Mouse (Mus musculus) heart, embryonic 14.5 days (tissue): Measurements from ENCODE around the gene Traf7. TPM values are rescaled to one million over a fixed set of nuclear protein-coding genes. Genes with fewer than 3 reads are reported as not detected.

Experiments
- ATAC-seq: fragments of 200-750 bp; cut with Nextera tagmentation; 2 replicates; pipeline ENCODE4 v1.8.0; 2017; ENCODE audit warnings: low read depth, moderate TSS enrichment; ENCODE audit not compliant: insufficient number of reproducible peaks, insufficient read depth, low FRiP score
- H3K27ac ChIP-seq, 2 experiments: fragments of 200-500 bp in 1 of 2; fragments of 300-500 bp in 1 of 2; sonication (generic) in 1 of 2; replicated peaks in 1 of 2; 2 replicates each; pipeline ENCODE4 v1.5.1; 2012 to 2014; ENCODE audit warnings: low read depth in 2 of 2, low read length in 2 of 2, control low read depth in 1 of 2, mild to moderate bottlenecking in 1 of 2, mixed read lengths in 1 of 2; ENCODE audit not compliant: control insufficient read depth in 1 of 2, insufficient read depth in 1 of 2
- H3K27me3 ChIP-seq: fragments of 300-500 bp; sonication (generic); 2 replicates; pipeline ENCODE4 v1.6.1; 2014; ENCODE audit warnings: mild to moderate bottlenecking, low read length, control low read depth; ENCODE audit not compliant: control insufficient read depth, insufficient read depth
- H3K36me3 ChIP-seq: fragments of 300-500 bp; sonication (generic); 2 replicates; pipeline ENCODE4 v1.6.1; 2014; ENCODE audit warnings: mild to moderate bottlenecking, control low read depth, low read length, mixed read lengths; ENCODE audit not compliant: control insufficient read depth, insufficient read depth
- H3K4me1 ChIP-seq, 2 experiments: fragments of 200-500 bp in 1 of 2; fragments of 300-500 bp in 1 of 2; sonication (generic) in 1 of 2; 2 replicates each; pipeline ENCODE4 v1.6.1; 2012 to 2014; ENCODE audit warnings: low read length in 2 of 2, control low read depth in 1 of 2, mixed read lengths in 1 of 2; ENCODE audit not compliant: control insufficient read depth in 2 of 2, insufficient read depth in 2 of 2
- H3K4me2 ChIP-seq: fragments of 300-500 bp; sonication (generic); 2 replicates; pipeline ENCODE4 v1.6.1; 2014; ENCODE audit warnings: mild to moderate bottlenecking, low read length
- H3K4me3 ChIP-seq, 2 experiments: fragments of 200-500 bp in 1 of 2; fragments of 300-500 bp in 1 of 2; sonication (generic) in 1 of 2; 2 replicates each; pipeline ENCODE4 v1.5.1; 2012 to 2014; ENCODE audit warnings: low read length in 2 of 2, mild to moderate bottlenecking in 2 of 2, control low read depth in 1 of 2, low read depth in 1 of 2, moderate library complexity in 1 of 2; ENCODE audit not compliant: control insufficient read depth in 1 of 2, insufficient read depth in 1 of 2
- H3K9ac ChIP-seq: fragments of 300-500 bp; sonication (generic); 2 replicates; pipeline ENCODE4 v1.6.1; 2014; ENCODE audit warnings: mild to moderate bottlenecking, low read length
- H3K9me3 ChIP-seq: fragments of 300-500 bp; sonication (generic); 2 replicates; pipeline ENCODE4 v1.6.1; 2016; ENCODE audit warnings: low read length, control low read depth; ENCODE audit not compliant: control insufficient read depth
- WGBS: fragments of 180-500 bp; shearing (Covaris S2); extraction: QIAGEN DNeasy Blood & Tissue Kit; methylation state at CpG from one replicate; pipeline ENCODE4 v1.1.7; 2014; 5-methylcytosine and 5-hydroxymethylcytosine counted together
- polyA plus RNA-seq: library from polyadenylated mRNA; unstranded; fragments of >200 nt; fragmentation: Nextera tagmentation; extraction: Ambion mirVana; gene quantifications from 2 replicates; pipeline ENCODE4 v1.2.1, GENCODE M21; 2014

Gene Traf7
- polyA plus RNA-seq, 1 experiment from 2014 or later = 68.8 TPM

GRCm38 (mm10) chr17:24532045-24532444 is 4.3 kb upstream of the Traf7 start:
- Histone ChIP-seq H3K4me2 (no peak overlapping the region), H3K27me3 (no peaks in the 10 kb centered on the region), H3K27ac (no peak overlapping the region), H3K4me1 (peaks cover 17 to 32% of the 10 kb centered on the region in 2 experiments), H3K9me3 (no peaks in the 10 kb centered on the region), H3K9ac (no peak overlapping the region), H3K36me3 (peaks cover 21% of the 10 kb centered on the region), H3K4me3 (no peak overlapping the region)
- WGBS = 76% methylated on average over 7 of the region's 7 CpGs
- no peak for ATAC-seq

GRCm38 (mm10) chr17:24531064-24531463 is 3.3 kb upstream of the Traf7 start:
- H3K9ac ChIP-seq = no peak overlapping the region
- no peaks in the 10 kb centered on the region for H3K27me3 ChIP-seq
- H3K4me3 ChIP-seq = no peak overlapping the region
- no peak overlapping the region for H3K27ac ChIP-seq
- peaks cover 20 to 38% of the 10 kb centered on the region in 2 experiments for H3K4me1 ChIP-seq
- no peak for ATAC-seq
- no peak overlapping the region for H3K4me2 ChIP-seq
- peaks cover 21% of the 10 kb centered on the region for H3K36me3 ChIP-seq
- WGBS = 69% methylated on average over 3 of the region's 3 CpGs
- H3K9me3 ChIP-seq = no peaks in the 10 kb centered on the region

GRCm38 (mm10) chr17:24530361-24531050 is 2.8 kb upstream of the Traf7 start:
- Histone ChIP-seq H3K27me3 (no peaks in the 10 kb centered on the region), H3K4me2 (peak overlapping the region; percentile 97; the same call in 1 of the 2 replicates), H3K36me3 (peaks cover 21% of the 10 kb centered on the region), H3K9me3 (no peaks in the 10 kb centered on the region), H3K9ac (peak overlapping the region; percentile 88), H3K4me3 (no peak overlapping the region), H3K4me1 (peaks cover 21 to 40% of the 10 kb centered on the region in 2 experiments), H3K27ac (no peak overlapping the region)
- WGBS = 42% methylated on average over 8 of the region's 8 CpGs
- no peak for ATAC-seq

GRCm38 (mm10) chr17:24529883-24530282 is 2.1 kb upstream of the Traf7 start:
- no peaks in the 10 kb centered on the region for H3K9me3 ChIP-seq
- H3K4me3 ChIP-seq = peak overlapping the region in 1 of 2 experiments; percentile 71; a peak in 1 of 4 replicates
- H3K36me3 ChIP-seq = peaks cover 21% of the 10 kb centered on the region
- no peak for ATAC-seq
- H3K4me1 ChIP-seq = peaks cover 25 to 46% of the 10 kb centered on the region in 2 experiments
- peak overlapping the region; percentile 88 for H3K9ac ChIP-seq
- H3K27ac ChIP-seq = no peak overlapping the region
- H3K27me3 ChIP-seq = no peaks in the 10 kb centered on the region
- 33% methylated on average over 5 of the region's 5 CpGs for WGBS
- H3K4me2 ChIP-seq = peak overlapping the region; percentile 97

GRCm38 (mm10) chr17:24529007-24529451 is 1.3 kb upstream of the Traf7 start:
- peak overlapping the region; percentile 28 to 80; a peak in 2 of 4 replicates for H3K27ac ChIP-seq
- no peaks in the 10 kb centered on the region for H3K27me3 ChIP-seq
- H3K36me3 ChIP-seq = peaks cover 21% of the 10 kb centered on the region
- H3K4me3 ChIP-seq = peak overlapping the region; percentile 71 to 83
- WGBS = 1% methylated on average over 4 of the region's 4 CpGs
- peak overlapping the region; percentile 88 for H3K9ac ChIP-seq
- no peak for ATAC-seq
- peaks cover 25 to 48% of the 10 kb centered on the region in 2 experiments for H3K4me1 ChIP-seq
- H3K9me3 ChIP-seq = no peaks in the 10 kb centered on the region
- H3K4me2 ChIP-seq = peak overlapping the region; percentile 97

- Histone ChIP-seq H3K4me2 (peak overlapping the region; percentile 97), H3K4me1 (peaks cover 25 to 48% of the 10 kb centered on the region in 2 experiments), H3K9ac (peak overlapping the region; percentile 88), H3K9me3 (no peaks in the 10 kb centered on the region), H3K27ac (peak overlapping the region; percentile 80 to 92), H3K4me3 (peak overlapping the region; percentile 71 to 83), H3K36me3 (peaks cover 21% of the 10 kb centered on the region), H3K27me3 (no peaks in the 10 kb centered on the region)
- no peak for ATAC-seq
- WGBS = 0% methylated on average over 8 of the region's 8 CpGs
Observed at GRCm38 (mm10) chr17:24528560-24528918, 801 bp upstream of the Traf7 start.

GRCm38 (mm10) chr17:24527315-24527714 is 423 bp downstream of the Traf7 start:
- Histone ChIP-seq H3K27me3 (no peaks in the 10 kb centered on the region), H3K4me1 (peaks cover 16 to 40% of the 10 kb centered on the region in 2 experiments), H3K27ac (peak overlapping the region; percentile 68 to 75), H3K4me3 (peak overlapping the region; percentile 89 to 95), H3K9me3 (no peaks in the 10 kb centered on the region), H3K9ac (peak overlapping the region; percentile 93), H3K4me2 (peak overlapping the region; percentile 72), H3K36me3 (peaks cover 26% of the 10 kb centered on the region)
- under 1% methylated on average over 19 of the region's 19 CpGs for WGBS
- ATAC-seq = peak; percentile 14; the same call in 1 of the 2 replicates
